Mouse (Mus musculus): Measurements from ENCODE around the gene Supt16. TPM values are rescaled to one million over a fixed set of nuclear protein-coding genes. Genes with fewer than 3 reads are reported as not detected.

Gene Supt16
- polyA plus RNA-seq, 1 experiment from 2014 or later = 36.0 TPM

- ATAC-seq (ENCODE audit: low FRiP score, low read depth) = no peak
- Histone ChIP-seq H3K27ac (replicated peaks) (no peak overlapping the region), H3K27me3 (no peaks in the 10 kb centered on the region), H3K36me3 (peaks cover 17% of the 10 kb centered on the region), H3K4me2 (peak overlapping the region; percentile 71), H3K9ac (no peak overlapping the region), H3K9me3 (no peaks in the 10 kb centered on the region), H3K4me3 (peak overlapping the region; percentile 83), H3K4me1 (replicated peaks) (peaks cover 28% of the 10 kb centered on the region)
- 4% methylated on average over 3 of the region's 3 CpGs for WGBS
Measured at GRCm38 (mm10) chr14:52195691-52196090, 1.5 kb downstream of the Supt16 start.

GRCm38 (mm10) chr14:52190740-52191359, 6.4 kb downstream of the Supt16 start:
- Histone ChIP-seq H3K9ac (no peak overlapping the region), H3K4me2 (no peak overlapping the region), H3K27me3 (no peaks in the 10 kb centered on the region), H3K4me3 (no peak overlapping the region), H3K36me3 (no peaks in the 10 kb centered on the region), H3K4me1 (replicated peaks) (peaks cover 15% of the 10 kb centered on the region), H3K27ac (replicated peaks) (no peak overlapping the region), H3K9me3 (no peaks in the 10 kb centered on the region)
- no peak for ATAC-seq (ENCODE audit: low FRiP score, low read depth)

GRCm38 (mm10) chr14:52189519-52189918, 7.7 kb downstream of the Supt16 start:
- Histone ChIP-seq H3K4me2 (no peak overlapping the region), H3K27me3 (no peaks in the 10 kb centered on the region), H3K9ac (no peak overlapping the region), H3K4me3 (no peak overlapping the region), H3K27ac (replicated peaks) (no peak overlapping the region), H3K9me3 (no peaks in the 10 kb centered on the region), H3K36me3 (no peaks in the 10 kb centered on the region), H3K4me1 (replicated peaks) (0 out of 2 replicates have a peak, but pooled peaks cover 4% of the 10 kb centered on the region)
- ATAC-seq (ENCODE audit: low FRiP score, low read depth) = no peak
- 73% methylated on average over 2 of the region's 2 CpGs for WGBS

GRCm38 (mm10) chr14:52188788-52189187, 8.4 kb downstream of the Supt16 start:
- Histone ChIP-seq H3K4me3 (no peak overlapping the region), H3K4me1 (replicated peaks) (no peaks in the 10 kb centered on the region), H3K27me3 (no peaks in the 10 kb centered on the region), H3K27ac (replicated peaks) (no peak overlapping the region), H3K4me2 (no peak overlapping the region), H3K9me3 (no peaks in the 10 kb centered on the region), H3K36me3 (no peaks in the 10 kb centered on the region), H3K9ac (no peak overlapping the region)
- 89% methylated on average over 1 of the region's 1 CpGs for WGBS
- ATAC-seq (ENCODE audit: low FRiP score, low read depth) = no peak

GRCm38 (mm10) chr14:52166571-52166970, 30.6 kb downstream of the Supt16 start:
- Histone ChIP-seq H3K4me2 (no peak overlapping the region), H3K9me3 (no peaks in the 10 kb centered on the region), H3K36me3 (peaks cover 71% of the 10 kb centered on the region), H3K9ac (no peak overlapping the region), H3K4me3 (no peak overlapping the region), H3K27me3 (no peaks in the 10 kb centered on the region), H3K27ac (replicated peaks) (no peak overlapping the region), H3K4me1 (replicated peaks) (no peaks in the 10 kb centered on the region)
- no peak for ATAC-seq (ENCODE audit: low FRiP score, low read depth)
- 88% methylated on average over 2 of the region's 2 CpGs for WGBS

- ATAC-seq (ENCODE audit: low FRiP score, low read depth) = no peak
- WGBS = 82% methylated on average over 6 of the region's 6 CpGs
- Histone ChIP-seq H3K27me3 (no peaks in the 10 kb centered on the region), H3K4me1 (replicated peaks) (no peaks in the 10 kb centered on the region), H3K9me3 (no peaks in the 10 kb centered on the region), H3K36me3 (peaks cover 70% of the 10 kb centered on the region), H3K4me3 (no peak overlapping the region), H3K9ac (no peak overlapping the region), H3K27ac (replicated peaks) (no peak overlapping the region), H3K4me2 (no peak overlapping the region)
Measured at GRCm38 (mm10) chr14:52160911-52161310, 36.3 kb downstream of the Supt16 start.

GRCm38 (mm10) chr14:52155008-52155407, 42.2 kb downstream of the Supt16 start:
- H3K4me3 ChIP-seq = no peak overlapping the region
- H3K9me3 ChIP-seq = no peaks in the 10 kb centered on the region
- peaks cover 19% of the 10 kb centered on the region for H3K36me3 ChIP-seq
- no peaks in the 10 kb centered on the region for H3K27me3 ChIP-seq
- H3K4me1 ChIP-seq (replicated peaks) = peaks cover 6% of the 10 kb centered on the region; the same call in 1 of the 2 replicates
- H3K4me2 ChIP-seq = no peak overlapping the region
- ATAC-seq (ENCODE audit: low FRiP score, low read depth) = no peak
- H3K9ac ChIP-seq = no peak overlapping the region
- WGBS = 87% methylated on average over 2 of the region's 2 CpGs
- H3K27ac ChIP-seq (replicated peaks) = no peak overlapping the region

- Histone ChIP-seq H3K4me3 (no peak overlapping the region), H3K4me1 (replicated peaks) (peaks cover 6% of the 10 kb centered on the region; the same call in 1 of the 2 replicates), H3K9ac (no peak overlapping the region), H3K36me3 (no peaks in the 10 kb centered on the region), H3K4me2 (peak overlapping the region; percentile 23; the same call in 1 of the 2 replicates), H3K27ac (replicated peaks) (no peak overlapping the region), H3K9me3 (no peaks in the 10 kb centered on the region), H3K27me3 (no peaks in the 10 kb centered on the region)
- no peak for ATAC-seq (ENCODE audit: low FRiP score, low read depth)
- WGBS = 45% methylated on average over 3 of the region's 3 CpGs
Measured at GRCm38 (mm10) chr14:52152613-52153012, 44.6 kb downstream of the Supt16 start.

GRCm38 (mm10) chr14:52152179-52152578, 45.0 kb downstream of the Supt16 start:
- peaks cover 6% of the 10 kb centered on the region; the same call in 1 of the 2 replicates for H3K4me1 ChIP-seq (replicated peaks)
- H3K36me3 ChIP-seq = no peaks in the 10 kb centered on the region
- H3K27me3 ChIP-seq = no peaks in the 10 kb centered on the region
- ATAC-seq (ENCODE audit: low FRiP score, low read depth) = peak; percentile 67; the same call in 1 of the 2 replicates
- H3K9ac ChIP-seq = no peak overlapping the region
- 27% methylated on average over 7 of the region's 7 CpGs for WGBS
- H3K4me3 ChIP-seq = no peak overlapping the region
- H3K27ac ChIP-seq (replicated peaks) = 0 out of 2 replicates have a peak overlapping the region, but pooled peaks have one; percentile 9
- no peaks in the 10 kb centered on the region for H3K9me3 ChIP-seq
- H3K4me2 ChIP-seq = peak overlapping the region; percentile 23

- no peak overlapping the region for H3K9ac ChIP-seq
- H3K27me3 ChIP-seq = no peaks in the 10 kb centered on the region
- peaks cover 6% of the 10 kb centered on the region; the same call in 1 of the 2 replicates for H3K4me1 ChIP-seq (replicated peaks)
- no peak overlapping the region for H3K4me2 ChIP-seq
- no peaks in the 10 kb centered on the region for H3K36me3 ChIP-seq
- H3K4me3 ChIP-seq = no peak overlapping the region
- H3K9me3 ChIP-seq = no peaks in the 10 kb centered on the region
- H3K27ac ChIP-seq (replicated peaks) = no peak overlapping the region
- ATAC-seq (ENCODE audit: low FRiP score, low read depth) = no peak
- 60% methylated on average over 4 of the region's 4 CpGs for WGBS
Measured at GRCm38 (mm10) chr14:52149888-52150287, 47.3 kb downstream of the Supt16 start.

- H3K27me3 ChIP-seq = no peaks in the 10 kb centered on the region
- H3K9me3 ChIP-seq = no peaks in the 10 kb centered on the region
- ATAC-seq (ENCODE audit: low FRiP score, low read depth) = no peak
- no peaks in the 10 kb centered on the region for H3K36me3 ChIP-seq
- H3K9ac ChIP-seq = no peak overlapping the region
- H3K4me3 ChIP-seq = no peak overlapping the region
- H3K4me1 ChIP-seq (replicated peaks) = no peaks in the 10 kb centered on the region
- H3K27ac ChIP-seq (replicated peaks) = no peak overlapping the region
- H3K4me2 ChIP-seq = no peak overlapping the region
- WGBS = 64% methylated on average over 4 of the region's 4 CpGs
Measured at GRCm38 (mm10) chr14:52146540-52146939, 50.7 kb downstream of the Supt16 start.

- no peak for ATAC-seq (ENCODE audit: low FRiP score, low read depth)
- Histone ChIP-seq H3K4me2 (no peak overlapping the region), H3K9me3 (no peaks in the 10 kb centered on the region), H3K27me3 (no peaks in the 10 kb centered on the region), H3K9ac (no peak overlapping the region), H3K27ac (replicated peaks) (no peak overlapping the region), H3K4me1 (replicated peaks) (no peaks in the 10 kb centered on the region), H3K36me3 (no peaks in the 10 kb centered on the region), H3K4me3 (no peak overlapping the region)
- 91% methylated on average over 4 of the region's 4 CpGs for WGBS
Measured at GRCm38 (mm10) chr14:52144165-52144564, 53.1 kb downstream of the Supt16 start.
